In the genomic region with DNA sequence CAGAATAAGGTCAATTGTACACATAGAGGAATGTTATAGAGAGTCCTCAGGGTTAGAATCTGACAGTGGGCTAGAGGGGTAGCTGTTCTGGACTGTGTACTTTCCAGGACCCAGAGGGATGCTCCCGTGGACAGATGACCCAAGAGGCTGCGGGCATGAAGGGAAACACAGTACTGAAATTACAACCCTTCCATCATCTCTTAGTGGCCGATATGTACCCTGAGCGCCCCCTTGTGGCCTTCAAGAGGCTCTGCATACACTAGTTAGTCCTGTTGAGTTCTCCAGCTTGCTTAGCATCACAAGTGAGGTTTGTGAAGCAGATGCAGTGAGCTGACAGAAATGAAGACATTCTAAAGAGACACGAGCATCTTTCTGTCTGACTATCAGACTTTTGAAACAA, we compare ENCODE assay signal across 9 mouse cellular contexts. TPM values are rescaled to one million over a fixed set of nuclear protein-coding genes. Genes with fewer than 3 reads are reported as not detected.
DNase-seq lines count a peak whose midpoint lies in the region; ATAC-seq and TF ChIP-seq lines count a peak whose summit lies in the region.
"Had no signal": no experiment of that assay in that cellular context is flagged by ENCODE, and none has a peak within 500 bp of the region (broad histone marks: within the 10 kb centered on the region; RNA-seq: fewer than 3 reads in every experiment).

No protein-coding gene starts in this region.

- H3K27me3 ChIP-seq in forebrain, embryonic 11.5 days (ENCODE audit: control insufficient read depth, insufficient read depth, low read length) = no peaks in the 10 kb centered on the region
- H3K27me3 ChIP-seq in forebrain, embryonic 12.5 days = no peaks in the 10 kb centered on the region
- H3K27me3 ChIP-seq in E14TG2a.4 (ENCODE audit: insufficient read depth, low read length) = no peaks in the 10 kb centered on the region
- H3K27me3 ChIP-seq in forebrain, embryonic 13.5 days = no peaks in the 10 kb centered on the region
- no peaks in the 10 kb centered on the region for H3K27me3 ChIP-seq in kidney, embryonic 14.5 days (ENCODE audit: control insufficient read depth, insufficient read depth, low read length)
- no peaks in the 10 kb centered on the region for H3K27me3 ChIP-seq in lung, embryonic 16.5 days (ENCODE audit: control insufficient read depth, insufficient read depth, low read depth, low read length)

- H3K9ac ChIP-seq in forebrain, embryonic 11.5 days (ENCODE audit: low read length) = no peak overlapping the region
- H3K9ac ChIP-seq in forebrain, embryonic 12.5 days = no peak overlapping the region
- no peak overlapping the region for H3K9ac ChIP-seq in forebrain, embryonic 13.5 days
- no peak overlapping the region for H3K9ac ChIP-seq in kidney, embryonic 14.5 days (ENCODE audit: low read depth, low read length)
- no peak overlapping the region for H3K9ac ChIP-seq in lung, embryonic 16.5 days (ENCODE audit: low read length)

- WGBS in forebrain, embryonic 11.5 days = 15% methylated on average over 5 of the region's 5 CpGs
- WGBS in forebrain, embryonic 12.5 days = 13% methylated on average over 5 of the region's 5 CpGs
- WGBS in forebrain, embryonic 13.5 days = 9% methylated on average over 5 of the region's 5 CpGs
- WGBS in kidney, embryonic 14.5 days = 17% methylated on average over 5 of the region's 5 CpGs
- WGBS in lung, embryonic 16.5 days = 9% methylated on average over 5 of the region's 5 CpGs

- peak; percentile 40 for TF ChIP-seq CTCF in E14TG2a.4 (conservative IDR thresholded peaks at IDR 0.05; ENCODE audit: low read length)

- H3K9me3 ChIP-seq in forebrain, embryonic 11.5 days (ENCODE audit: control insufficient read depth, low read length) = no peaks in the 10 kb centered on the region
- no peaks in the 10 kb centered on the region for H3K9me3 ChIP-seq in forebrain, embryonic 12.5 days
- H3K9me3 ChIP-seq in E14TG2a.4 (ENCODE audit: low read length) = no peaks in the 10 kb centered on the region
- no peaks in the 10 kb centered on the region for H3K9me3 ChIP-seq in forebrain, embryonic 13.5 days (replicated peaks)
- H3K9me3 ChIP-seq in kidney, embryonic 14.5 days (ENCODE audit: control insufficient read depth, low read length) = no peaks in the 10 kb centered on the region
- no peaks in the 10 kb centered on the region for H3K9me3 ChIP-seq in lung, embryonic 16.5 days (ENCODE audit: control insufficient read depth, low read length)

- peak; percentile 86 for DNase-seq in forebrain, embryonic 11.5 days (ENCODE audit: low spot score)
- DNase-seq in c-Kit-positive CD71-negative TER-119-negative erythroid progenitor cells, embryonic 14.5 days (ENCODE audit: low read depth) = peak; percentile 76
- DNase-seq in right cerebral cortex, postnatal 14 days = peak; percentile 30

- H3K27ac ChIP-seq in forebrain, embryonic 11.5 days (ENCODE audit: low read depth, low read length) = no peak overlapping the region
- H3K27ac ChIP-seq in forebrain, embryonic 12.5 days = no peak overlapping the region
- H3K27ac ChIP-seq in forebrain, embryonic 13.5 days = no peak overlapping the region
- no peak overlapping the region for H3K27ac ChIP-seq in kidney, embryonic 14.5 days (ENCODE audit: low read depth, low read length)
- no peak overlapping the region for H3K27ac ChIP-seq in lung, embryonic 16.5 days (ENCODE audit: low read length)
- H3K27ac ChIP-seq: macrophage had no signal

- no peak overlapping the region for H3K4me2 ChIP-seq in forebrain, embryonic 11.5 days (ENCODE audit: low read depth, low read length, severe bottlenecking)
- no peak overlapping the region for H3K4me2 ChIP-seq in forebrain, embryonic 12.5 days
- H3K4me2 ChIP-seq in forebrain, embryonic 13.5 days = no peak overlapping the region
- H3K4me2 ChIP-seq in kidney, embryonic 14.5 days (replicated peaks; ENCODE audit: low read depth, low read length) = no peak overlapping the region
- H3K4me2 ChIP-seq in lung, embryonic 16.5 days (ENCODE audit: low read depth, low read length) = no peak overlapping the region

- no peaks in the 10 kb centered on the region for H3K4me1 ChIP-seq in forebrain, embryonic 11.5 days (replicated peaks; ENCODE audit: control insufficient read depth, insufficient read depth, low read length)
- no peaks in the 10 kb centered on the region for H3K4me1 ChIP-seq in forebrain, embryonic 12.5 days
- no peaks in the 10 kb centered on the region for H3K4me1 ChIP-seq in E14TG2a.4 (replicated peaks; ENCODE audit: low read depth, low read length)
- H3K4me1 ChIP-seq in forebrain, embryonic 13.5 days = no peaks in the 10 kb centered on the region
- H3K4me1 ChIP-seq in kidney, embryonic 14.5 days (ENCODE audit: control insufficient read depth, insufficient read depth, low read length) = no peaks in the 10 kb centered on the region
- no peaks in the 10 kb centered on the region for H3K4me1 ChIP-seq in lung, embryonic 16.5 days (replicated peaks; ENCODE audit: control insufficient read depth, insufficient read depth, low read length)

- H3K36me3 ChIP-seq in forebrain, embryonic 11.5 days (ENCODE audit: control insufficient read depth, insufficient read depth, low read length) = no peaks in the 10 kb centered on the region
- H3K36me3 ChIP-seq in forebrain, embryonic 12.5 days (replicated peaks) = no peaks in the 10 kb centered on the region
- H3K36me3 ChIP-seq in E14TG2a.4 (ENCODE audit: insufficient read depth, low read length) = no peaks in the 10 kb centered on the region
- H3K36me3 ChIP-seq in forebrain, embryonic 13.5 days (ENCODE audit: poor library complexity, severe bottlenecking) = no peaks in the 10 kb centered on the region
- no peaks in the 10 kb centered on the region for H3K36me3 ChIP-seq in kidney, embryonic 14.5 days (ENCODE audit: control insufficient read depth, insufficient read depth, low read length)
- H3K36me3 ChIP-seq in lung, embryonic 16.5 days (ENCODE audit: control insufficient read depth, insufficient read depth, low read length) = no peaks in the 10 kb centered on the region

- ATAC-seq in forebrain, embryonic 11.5 days (replicated peaks; ENCODE audit: low FRiP score) = no peak
- no peak for ATAC-seq in forebrain, embryonic 12.5 days (ENCODE audit: low FRiP score)
- ATAC-seq in forebrain, embryonic 13.5 days = 0 out of 2 replicates have a peak, but pooled peaks have one; percentile 45
- ATAC-seq in kidney, embryonic 14.5 days (ENCODE audit: low FRiP score, low TSS enrichment) = peak; percentile 49; the same call in 1 of the 2 replicates
- peak; percentile 36; the same call in 1 of the 2 replicates for ATAC-seq in lung, embryonic 16.5 days (ENCODE audit: low read depth)

- no peak overlapping the region for H3K4me3 ChIP-seq in forebrain, embryonic 11.5 days (ENCODE audit: low read depth, low read length)
- no peak overlapping the region for H3K4me3 ChIP-seq in forebrain, embryonic 12.5 days (replicated peaks)
- no peak overlapping the region for H3K4me3 ChIP-seq in E14TG2a.4 (replicated peaks; ENCODE audit: low read length)
- no peak overlapping the region for H3K4me3 ChIP-seq in forebrain, embryonic 13.5 days
- H3K4me3 ChIP-seq in kidney, embryonic 14.5 days (ENCODE audit: low read length) = no peak overlapping the region
- H3K4me3 ChIP-seq in lung, embryonic 16.5 days (ENCODE audit: low read length) = no peak overlapping the region

RNA-seq across cellular contexts. Expression of a gene that starts 36.3 kb away (rescaled TPM):
- 11.9 and 14.3 TPM in 2 replicates for polyA plus RNA-seq in forebrain, embryonic 11.5 days (2014; fragmentation: Nextera tagmentation; extraction: Ambion mirVana)
- 15.9 and 17.6 TPM in 2 replicates for polyA plus RNA-seq in forebrain, embryonic 12.5 days (2016; fragmentation: Nextera tagmentation; extraction: Ambion mirVana)
- polyA plus RNA-seq in forebrain, embryonic 13.5 days (2015; fragmentation: Nextera tagmentation; extraction: Ambion mirVana) = 19.5 and 21.9 TPM in 2 replicates
- 9.3 and 14.0 TPM in 2 replicates for polyA plus RNA-seq in kidney, embryonic 14.5 days (2014; fragmentation: Nextera tagmentation; extraction: Ambion mirVana)
- 14.5 and 14.7 TPM in 2 replicates for polyA plus RNA-seq in lung, embryonic 16.5 days (2015; fragmentation: Nextera tagmentation; extraction: Ambion mirVana)

RNA-seq across cellular contexts. Expression of a gene that starts 39.4 kb away (rescaled TPM):
- 65.0 and 67.5 TPM in 2 replicates for polyA plus RNA-seq in forebrain, embryonic 11.5 days (2014; fragmentation: Nextera tagmentation; extraction: Ambion mirVana)
- 79.6 and 81.4 TPM in 2 replicates for polyA plus RNA-seq in forebrain, embryonic 12.5 days (2016; fragmentation: Nextera tagmentation; extraction: Ambion mirVana)
- polyA plus RNA-seq in forebrain, embryonic 13.5 days (2015; fragmentation: Nextera tagmentation; extraction: Ambion mirVana) = 93.5 and 96.6 TPM in 2 replicates
- polyA plus RNA-seq in kidney, embryonic 14.5 days (2014; fragmentation: Nextera tagmentation; extraction: Ambion mirVana) = 64.0 and 70.4 TPM in 2 replicates
- 76.6 and 81.8 TPM in 2 replicates for polyA plus RNA-seq in lung, embryonic 16.5 days (2015; fragmentation: Nextera tagmentation; extraction: Ambion mirVana)

Comparison
In these comparisons a context has a peak if more than half of its experiments do, and no peak if none do; other contexts are left out.
1. ATAC-seq: peak in forebrain, embryonic 13.5 days (single experiment), kidney, embryonic 14.5 days (single experiment) and lung, embryonic 16.5 days (single experiment); none in forebrain, embryonic 11.5 days (single experiment) and forebrain, embryonic 12.5 days (single experiment).
2. DNase-seq: peak in every context shown above with its lines; median percentile 86 in forebrain, embryonic 11.5 days; 76 in c-Kit-positive CD71-negative TER-119-negative erythroid progenitor cells, embryonic 14.5 days; 30 in right cerebral cortex, postnatal 14 days.